Mouse (Mus musculus) adrenal gland, postnatal 36 days (tissue): ENCODE results near the gene Cntnap5a. TPM values are rescaled to one million over a fixed set of nuclear protein-coding genes. Genes with fewer than 3 reads are reported as not detected.
"Not testable (repeated sequence)": the region's sequence is repeated elsewhere in the genome, so short reads cannot be mapped to it uniquely, and the experiment has no call there.

Source experiments
- DNase-seq, 2 experiments: peaks; one replicate each; pipeline ENCODE4 v3.0.0; 2021; ENCODE audit warnings: mixed read lengths in 1 of 2
- total RNA-seq, 2 experiments: library from RNA; stranded (reverse); gene quantifications; 2 replicates each; pipeline ENCODE4 v1.2.3; 2021

The Cntnap5a gene
- total RNA-seq, 2 experiments from 2014 or later, result 4.0 to 4.9 TPM

DNA sequence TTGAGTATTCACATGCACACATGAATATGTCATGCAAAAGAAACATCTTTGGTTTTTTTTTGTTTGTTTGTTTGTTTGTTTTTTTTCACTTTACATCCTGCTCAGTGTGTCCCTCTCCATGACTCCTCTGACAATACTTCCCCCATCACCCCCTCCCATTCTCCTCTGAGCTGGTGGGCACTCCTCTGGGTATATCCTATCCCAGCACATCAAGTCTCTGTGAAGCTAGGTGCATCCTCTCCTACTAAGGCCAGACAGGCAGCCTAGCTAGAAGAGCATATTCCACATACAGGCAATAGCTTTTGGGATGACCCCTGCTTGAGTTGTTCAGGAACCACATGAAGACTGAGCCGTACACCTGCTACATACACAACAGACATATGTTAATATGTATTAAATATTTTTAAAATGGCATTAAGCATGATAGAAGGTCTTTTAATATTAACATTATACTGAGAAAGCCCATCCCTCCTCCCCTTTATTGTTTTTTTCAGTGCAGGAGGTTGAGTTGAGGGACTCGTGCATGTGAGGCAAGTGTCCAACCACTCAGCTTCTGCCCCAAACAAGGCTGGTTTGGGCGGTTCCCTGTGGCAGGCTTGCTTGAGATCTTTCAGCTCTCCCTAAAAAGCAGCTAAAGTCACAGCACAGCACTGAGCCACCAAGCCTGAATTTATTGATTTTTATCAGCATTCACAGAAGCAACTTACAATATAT is 422.6 kb downstream of the Cntnap5a start:
- DNase-seq, result no peak

DNA sequence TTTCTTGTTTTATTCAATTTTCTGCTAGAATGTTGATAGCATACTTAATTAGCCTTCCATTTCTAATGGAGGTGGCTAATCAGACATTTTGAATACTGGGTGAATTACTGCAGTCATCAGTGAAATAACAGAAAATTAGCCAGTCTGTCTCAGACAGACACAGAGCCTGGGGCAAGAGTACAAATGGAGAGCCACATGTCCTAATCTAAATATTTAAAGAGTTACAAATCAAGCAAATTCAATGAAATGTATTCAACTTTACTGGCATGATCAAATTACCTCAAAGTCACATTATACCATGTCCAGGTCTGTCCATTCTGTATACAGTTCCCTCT is 423.1 kb downstream of the Cntnap5a start:
- DNase-seq, result no peak

GRCm38 (mm10) chr1:116108381-116108780 is 423.8 kb downstream of the Cntnap5a start:
- no peak for DNase-seq

DNA sequence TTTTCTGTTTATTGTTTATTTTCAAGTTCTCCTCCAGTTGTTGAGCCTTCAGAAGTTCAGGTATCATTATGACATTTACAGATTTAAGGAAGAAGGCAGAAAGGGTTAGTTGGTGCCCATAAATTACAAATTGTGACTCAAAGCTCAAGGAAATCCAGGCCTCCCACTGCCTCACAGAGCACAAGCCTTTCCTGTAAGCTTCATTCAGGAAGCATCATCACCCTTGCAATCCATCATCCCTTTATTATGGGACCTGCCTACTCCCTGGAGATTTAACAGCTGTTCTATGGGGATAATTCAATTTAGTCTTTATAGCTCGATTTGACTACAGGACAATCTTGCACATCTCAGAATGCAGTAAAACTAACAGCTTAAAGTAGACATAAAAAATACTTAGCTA is 441.2 kb downstream of the Cntnap5a start:
- DNase-seq, result no peak

DNA sequence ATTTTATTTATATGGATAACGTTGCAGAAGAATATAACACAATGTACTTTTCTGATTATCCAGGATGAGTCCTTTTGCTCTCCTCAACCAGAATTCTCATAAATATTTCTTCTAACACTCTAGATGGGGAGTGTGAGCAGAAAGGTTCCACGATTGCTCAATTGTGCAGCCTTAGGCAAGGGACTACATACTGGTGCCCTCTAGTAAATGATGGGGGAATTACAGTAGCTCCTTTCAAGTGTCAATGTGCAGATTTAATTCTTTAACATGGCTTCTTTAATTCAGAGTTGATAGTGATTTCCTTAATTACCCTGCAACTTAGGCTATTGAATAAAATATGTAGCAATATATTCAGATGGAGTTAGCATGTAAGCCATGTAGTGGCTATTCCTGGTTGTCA is 442.5 kb downstream of the Cntnap5a start:
- no peak for DNase-seq

- no peak for DNase-seq
Observed at GRCm38 (mm10) chr1:116128450-116129246, 444.1 kb downstream of the Cntnap5a start.

DNA sequence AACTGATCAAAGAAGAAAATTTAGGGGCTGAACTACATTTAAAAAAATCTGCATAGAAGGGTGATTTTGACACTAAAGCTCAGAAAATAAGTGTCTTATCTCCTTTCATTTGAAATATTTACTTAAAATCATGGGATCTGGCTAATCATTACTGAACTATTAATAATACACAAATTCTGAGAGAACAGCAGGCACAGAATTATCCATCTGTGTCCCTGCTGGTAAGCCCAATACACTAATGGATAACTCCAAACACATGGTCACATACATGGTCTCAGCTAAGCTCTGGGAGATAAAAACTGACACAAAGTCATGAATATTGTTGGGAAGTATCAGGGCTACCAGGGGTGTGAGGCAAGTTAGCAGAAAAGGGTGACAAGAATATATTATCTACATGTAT is 447.9 kb downstream of the Cntnap5a start:
- DNase-seq, result no peak

DNA sequence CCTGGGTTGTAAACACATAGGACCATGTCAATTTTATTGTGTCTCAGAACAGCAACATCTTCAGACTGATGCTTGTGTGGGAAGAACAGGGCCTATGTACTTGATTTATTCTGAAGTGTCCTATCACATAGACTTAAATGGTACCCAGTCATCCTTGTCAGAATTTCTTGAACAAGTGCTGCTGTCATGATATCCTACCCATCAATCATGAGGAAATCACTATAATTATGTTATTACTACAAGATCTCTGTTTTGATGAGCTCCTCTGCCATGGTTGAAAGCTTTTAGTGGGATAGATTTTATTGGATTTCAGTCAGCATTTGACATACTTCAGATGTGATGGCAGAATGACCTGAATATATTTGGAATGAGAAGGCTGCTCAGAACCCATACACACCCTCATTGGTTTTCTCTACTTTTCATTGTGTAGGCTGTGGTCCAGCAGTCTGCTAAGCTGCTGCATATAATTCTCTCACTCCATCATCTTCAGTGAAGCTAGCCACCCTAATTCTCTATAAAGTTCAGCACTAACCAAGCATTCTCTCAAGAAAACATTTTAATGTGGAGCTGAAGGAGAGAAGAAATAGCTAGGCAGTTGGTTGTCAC is 465.3 kb downstream of the Cntnap5a start:
- no peak for DNase-seq

- DNase-seq, result no peak
Observed at GRCm38 (mm10) chr1:116184471-116184870, 499.9 kb downstream of the Cntnap5a start.

DNA sequence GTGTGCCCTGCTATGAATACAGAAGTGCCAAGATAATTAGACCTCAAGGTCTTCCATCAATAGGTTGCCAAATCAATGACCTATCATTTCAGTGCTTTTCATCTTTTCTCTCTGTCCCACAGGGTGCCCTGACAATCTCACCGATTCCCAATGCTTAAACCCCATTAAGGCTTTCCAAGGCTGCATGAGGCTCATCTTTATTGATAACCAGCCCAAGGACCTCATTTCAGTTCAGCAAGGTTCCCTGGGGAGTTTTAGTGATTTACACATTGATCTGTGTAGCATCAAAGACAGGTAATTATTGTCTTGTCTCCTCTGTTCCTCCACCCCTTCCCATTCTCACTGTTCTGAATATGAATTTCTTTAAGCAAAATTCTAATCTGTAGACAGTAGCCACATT is 503.6 kb downstream of the Cntnap5a start:
- DNase-seq, result not testable (repeated sequence)

DNA sequence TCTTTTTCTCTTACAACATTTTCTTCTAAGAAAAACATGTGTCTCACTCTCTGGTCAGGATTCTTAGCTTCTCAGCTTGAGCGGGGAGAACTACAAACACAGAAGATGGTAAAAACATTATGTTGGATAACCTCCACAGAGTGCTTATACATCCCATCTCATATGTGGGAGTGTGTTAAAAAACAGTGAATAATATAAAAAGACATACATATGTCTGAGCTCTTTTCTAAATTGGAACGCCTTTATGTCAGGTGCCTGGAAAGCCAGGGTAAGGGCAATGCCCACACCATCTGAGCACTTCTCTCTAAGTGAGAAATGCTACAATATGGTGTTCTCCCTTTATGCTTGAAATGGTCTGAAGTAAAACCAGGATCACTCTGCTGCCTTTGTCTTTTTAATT is 507.7 kb downstream of the Cntnap5a start:
- no peak for DNase-seq

DNA sequence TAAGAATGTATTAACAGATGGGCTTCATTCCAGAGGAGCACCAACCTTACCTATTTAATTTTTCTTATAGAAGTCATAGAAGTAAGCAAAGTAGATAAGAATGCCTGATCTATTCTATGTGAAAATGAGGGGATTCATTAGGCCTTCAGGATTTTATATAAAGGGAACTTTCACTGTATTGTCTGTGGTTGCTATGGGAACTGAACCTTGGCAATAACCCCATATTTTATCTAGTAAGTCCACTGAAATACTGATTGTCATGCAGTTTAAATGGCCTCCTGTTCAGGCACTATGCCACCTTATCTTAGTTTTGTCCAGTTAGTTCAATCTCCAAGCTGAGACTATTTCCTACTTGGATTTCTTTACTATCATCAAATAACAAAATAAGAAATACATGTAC is 532.3 kb downstream of the Cntnap5a start:
- DNase-seq, result no peak

- DNase-seq, result no peak
Observed at GRCm38 (mm10) chr1:116240538-116240937, 556.0 kb downstream of the Cntnap5a start.

DNA sequence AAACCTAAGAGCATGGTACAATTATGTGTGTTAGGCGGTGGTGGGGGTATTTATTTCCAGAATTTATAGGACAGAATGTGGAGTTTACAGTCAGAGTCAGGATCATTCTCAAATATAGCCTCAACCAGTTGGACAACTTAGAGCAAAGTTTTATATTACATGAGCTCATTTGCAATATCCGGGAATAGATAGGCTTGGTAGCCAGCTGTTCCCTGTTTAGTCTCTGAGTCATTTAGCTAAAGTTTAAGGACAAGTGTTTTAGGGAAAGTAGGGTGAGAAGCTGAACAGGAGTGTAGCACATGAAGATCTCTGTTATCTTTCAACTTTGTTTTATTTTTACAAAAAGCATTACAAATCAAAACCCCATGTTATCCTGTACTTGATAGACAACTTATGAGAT is 559.3 kb downstream of the Cntnap5a start:
- DNase-seq, result no peak

DNA sequence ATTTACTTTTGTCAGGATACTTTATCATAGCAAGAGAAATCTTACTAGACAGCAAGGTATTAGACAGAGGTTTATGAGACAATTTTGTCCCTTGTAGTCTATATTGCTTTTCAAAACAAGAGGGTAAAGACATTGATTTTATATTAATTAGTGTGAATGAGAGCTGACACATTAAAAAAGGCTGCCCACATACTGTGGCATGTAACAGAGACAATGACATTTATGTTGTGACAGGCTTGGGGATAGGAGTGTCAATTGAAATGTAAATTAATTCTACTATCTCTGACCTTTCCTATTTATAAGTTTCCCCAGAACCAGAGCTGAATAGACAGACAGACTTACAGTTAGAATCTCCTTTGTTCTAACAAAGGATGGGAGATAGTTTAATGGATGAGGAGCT is 596.6 kb downstream of the Cntnap5a start:
- no peak for DNase-seq

GRCm38 (mm10) chr1:116283968-116284367 is 599.4 kb downstream of the Cntnap5a start:
- DNase-seq, result no peak

- peak; percentile 0 to 2 for DNase-seq
Observed at GRCm38 (mm10) chr1:116306555-116306954, 622.0 kb downstream of the Cntnap5a start.

DNA sequence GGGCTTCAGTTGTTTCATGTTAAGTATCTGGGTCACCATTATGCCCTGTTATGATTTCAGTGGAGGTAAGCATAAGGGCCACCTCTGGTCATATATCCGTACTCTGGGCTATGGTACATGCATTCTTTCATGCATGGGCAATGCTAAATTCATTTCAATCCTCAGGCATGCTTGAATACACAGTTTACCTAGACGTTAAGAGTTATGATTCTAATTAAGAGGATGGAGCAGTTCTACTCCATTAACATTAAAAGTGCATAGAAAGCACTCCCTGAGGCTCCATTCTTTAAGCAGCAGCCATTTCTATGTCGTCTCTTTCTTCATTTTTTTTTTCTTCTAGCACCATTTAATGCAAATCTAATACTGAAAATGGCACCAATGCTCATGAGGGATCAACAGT is 627.0 kb downstream of the Cntnap5a start:
- DNase-seq, result no peak

DNA sequence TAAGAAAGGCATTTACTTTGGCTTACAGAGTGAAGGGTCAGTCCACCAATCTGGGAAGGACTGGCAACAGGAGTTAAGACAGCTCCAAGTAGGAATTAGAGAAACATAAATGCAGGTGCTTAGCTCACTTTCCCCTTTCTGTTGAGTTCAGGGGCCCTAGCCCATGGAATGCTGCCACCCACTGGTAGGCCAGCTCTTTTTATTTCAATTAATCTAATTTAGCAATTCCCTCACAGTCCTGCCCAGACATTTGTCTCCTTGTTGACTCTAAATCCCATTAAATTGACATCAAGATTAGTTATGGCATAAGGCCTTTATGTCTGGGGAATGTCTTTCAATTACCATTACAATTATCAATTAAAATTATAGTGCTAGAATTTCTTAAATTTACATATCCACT is 628.7 kb downstream of the Cntnap5a start:
- DNase-seq, result peak; percentile 6 to 23

DNA sequence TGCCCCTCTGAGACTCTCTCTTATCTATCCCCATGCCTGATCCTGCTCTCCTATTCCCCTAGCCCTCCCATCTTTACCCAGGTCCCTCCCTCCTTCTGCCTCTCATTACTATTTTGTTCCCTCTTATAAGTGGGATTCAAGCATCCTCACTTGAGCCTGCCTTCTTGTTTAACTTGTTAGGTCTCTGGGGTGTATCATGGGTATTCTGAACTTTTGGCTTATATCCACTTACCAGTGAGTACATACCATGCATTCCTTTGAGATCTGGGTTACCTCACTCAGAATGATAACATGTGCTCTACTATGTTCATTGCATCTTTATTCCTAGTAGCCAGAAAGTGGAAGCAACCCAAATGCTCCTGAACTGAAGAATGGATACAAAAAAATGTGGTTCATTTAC is 639.9 kb downstream of the Cntnap5a start:
- no peak for DNase-seq

- no peak for DNase-seq
Observed at GRCm38 (mm10) chr1:116353669-116354068, 669.1 kb downstream of the Cntnap5a start.

DNA sequence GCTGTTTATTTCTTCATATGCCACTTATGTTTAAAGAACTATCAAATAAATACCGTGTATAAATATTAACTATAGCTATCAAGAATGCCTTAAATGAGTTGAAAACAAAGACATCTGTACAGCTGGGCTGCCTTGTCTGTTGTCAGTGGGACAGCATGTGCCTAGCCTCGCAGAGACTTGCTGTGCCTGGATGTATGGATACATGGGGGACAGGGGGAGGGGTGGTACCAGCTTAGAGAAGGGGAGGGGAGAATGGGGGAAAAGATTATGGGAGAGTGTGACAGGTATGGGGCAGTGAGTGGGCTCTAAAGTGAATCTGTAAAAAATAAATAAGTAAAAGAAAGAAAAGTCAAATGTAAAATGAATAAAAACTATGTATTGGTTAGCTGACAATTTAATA is 681.0 kb downstream of the Cntnap5a start:
- DNase-seq, result no peak

GRCm38 (mm10) chr1:116366171-116366570 is 681.6 kb downstream of the Cntnap5a start:
- no peak for DNase-seq
